Mouse (Mus musculus): ENCODE measurements around the gene Cdc42se1. TPM values are rescaled to one million over a fixed set of nuclear protein-coding genes. Genes with fewer than 3 reads are reported as not detected.

Gene Cdc42se1
- polyA plus RNA-seq, 1 experiment, result 147 TPM

GRCm38 (mm10) chr3:95217255-95218134 lies 11.0 kb upstream of the Cdc42se1 start, which contains the start of gene Gabpb2:
Gene Gabpb2, minus strand, starts transcription at chr3:95217916.
- no peak for TF ChIP-seq GATA1 (IDR thresholded peaks at IDR 0.05; ENCODE audit: low read length)

DNA sequence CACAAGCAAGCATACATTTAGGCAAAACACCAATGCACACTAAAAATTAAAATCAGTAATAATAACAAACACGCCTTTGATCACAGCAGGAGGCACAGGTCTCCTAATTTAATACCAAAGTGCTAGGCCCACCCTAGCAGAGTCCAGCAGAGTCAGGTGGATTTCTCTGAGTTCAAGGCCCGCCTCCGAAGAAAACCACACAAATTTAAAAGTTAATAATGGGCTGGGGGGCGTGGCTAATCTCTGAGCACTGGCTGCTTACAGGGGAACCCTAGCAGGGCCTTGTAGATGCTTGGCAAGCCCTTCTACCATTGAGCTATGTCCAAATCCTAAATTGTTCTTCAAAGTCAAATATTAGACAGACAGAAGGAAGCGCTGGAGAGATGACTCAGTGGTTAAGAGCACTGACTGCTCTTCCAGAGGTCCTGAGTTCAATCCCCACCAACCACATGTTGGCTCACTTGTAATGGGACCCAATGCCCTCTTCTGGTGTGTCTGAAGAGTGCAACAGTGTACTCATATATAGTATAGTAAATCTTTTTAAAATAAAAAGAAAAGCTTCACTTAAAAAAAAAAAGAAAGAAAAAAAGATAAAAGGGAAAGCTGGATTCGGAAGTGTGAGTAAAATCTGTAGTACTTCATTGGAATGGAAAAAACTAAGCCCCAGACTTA lies 9.9 kb upstream of the Cdc42se1 start:
- TF ChIP-seq GATA1 (IDR thresholded peaks at IDR 0.05; ENCODE audit: low read length), result no peak

DNA sequence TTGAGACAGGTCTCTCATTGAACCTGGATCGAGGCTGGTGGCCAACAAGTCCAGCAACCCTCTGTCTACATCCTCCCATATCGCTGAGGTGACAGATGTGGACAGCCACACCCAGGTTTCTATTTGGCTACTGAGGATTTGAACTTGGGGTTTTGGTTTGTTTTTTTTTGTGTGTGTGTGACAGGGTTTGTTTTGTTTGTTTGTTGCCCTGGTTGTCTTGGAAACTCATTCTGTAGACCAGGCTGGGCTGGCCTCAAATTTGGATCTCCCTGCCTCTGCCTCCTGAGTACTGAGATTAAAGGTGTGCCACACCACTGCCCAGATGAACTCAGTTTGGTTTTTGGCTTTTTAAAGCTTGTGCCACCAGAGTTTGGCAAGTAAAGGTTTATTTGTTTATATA lies 5.5 kb upstream of the Cdc42se1 start:
- no peak for TF ChIP-seq GATA1 (IDR thresholded peaks at IDR 0.05; ENCODE audit: low read length)

GRCm38 (mm10) chr3:95224295-95224694 lies 4.2 kb upstream of the Cdc42se1 start:
- no peak for TF ChIP-seq GATA1 (IDR thresholded peaks at IDR 0.05; ENCODE audit: low read length)

GRCm38 (mm10) chr3:95227214-95227613 lies 1.3 kb upstream of the Cdc42se1 start:
- no peak for TF ChIP-seq GATA1 (IDR thresholded peaks at IDR 0.05; ENCODE audit: low read length)

DNA sequence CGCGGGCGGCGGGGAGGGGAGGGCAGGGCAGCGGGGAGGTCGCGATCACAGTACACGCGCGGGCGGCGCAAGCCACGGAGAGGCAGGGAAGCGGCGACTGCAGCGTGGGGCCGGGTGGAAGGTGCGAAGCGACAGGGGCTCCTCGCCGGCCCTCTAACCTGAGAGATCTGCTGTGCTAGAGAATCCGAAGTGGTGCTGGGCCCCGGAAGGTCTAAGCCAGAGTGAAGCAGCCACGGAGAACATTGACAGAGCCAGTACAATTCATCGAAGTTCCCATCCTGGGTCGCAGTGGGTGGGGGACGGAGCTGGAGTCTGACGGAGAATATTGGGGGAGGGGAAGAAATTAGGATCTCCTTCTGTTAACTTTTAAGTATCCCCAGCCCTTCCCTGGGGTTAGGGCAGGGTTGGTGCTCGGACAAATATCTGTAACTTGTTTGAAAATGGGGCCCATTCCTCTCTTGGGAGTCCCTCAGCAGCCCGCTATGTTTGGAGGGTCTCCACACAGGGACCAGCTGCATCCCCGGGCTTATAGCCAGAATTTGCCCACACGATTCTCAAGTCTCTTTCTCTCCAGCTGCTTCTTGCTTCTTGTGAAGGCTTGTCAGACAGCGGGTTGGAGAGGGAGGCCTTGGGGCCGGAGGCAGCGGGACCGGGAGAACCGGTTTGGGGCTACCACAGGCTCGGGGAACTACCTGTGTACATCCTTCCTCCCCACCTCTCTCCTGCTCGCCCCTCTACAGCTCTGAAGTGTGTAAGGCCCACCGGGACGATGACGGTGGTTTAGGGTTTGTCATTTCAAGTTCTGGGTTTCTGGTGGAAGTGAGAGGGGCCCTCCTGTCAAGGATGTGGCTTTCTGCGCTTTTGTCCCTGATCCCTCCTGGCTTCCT lies 605 bp downstream of the Cdc42se1 start:
- TF ChIP-seq GATA1 (IDR thresholded peaks at IDR 0.05; ENCODE audit: low read length), result no peak

GRCm38 (mm10) chr3:95229781-95230494 lies 1.4 kb downstream of the Cdc42se1 start:
- TF ChIP-seq GATA1 (IDR thresholded peaks at IDR 0.05; ENCODE audit: low read length), result no peak

GRCm38 (mm10) chr3:95230495-95231297 lies 2.2 kb downstream of the Cdc42se1 start:
- no peak for TF ChIP-seq GATA1 (IDR thresholded peaks at IDR 0.05; ENCODE audit: low read length)

GRCm38 (mm10) chr3:95231298-95232221 lies 3.0 kb downstream of the Cdc42se1 start, which contains the start of gene Mllt11:
Gene Mllt11, minus strand, starts transcription at chr3:95232171.
- TF ChIP-seq GATA1 (IDR thresholded peaks at IDR 0.05; ENCODE audit: low read length), result no peak

- no peak for TF ChIP-seq GATA1 (IDR thresholded peaks at IDR 0.05; ENCODE audit: low read length)
These were observed 4.2 kb downstream of the Cdc42se1 start for GRCm38 (mm10) chr3:95232771-95233170.

GRCm38 (mm10) chr3:95233303-95233980 lies 4.9 kb downstream of the Cdc42se1 start:
- TF ChIP-seq GATA1 (IDR thresholded peaks at IDR 0.05; ENCODE audit: low read length), result no peak
